Mouse (Mus musculus): ENCODE results near the gene Gse1. TPM values are rescaled to one million over a fixed set of nuclear protein-coding genes. Genes with fewer than 3 reads are reported as not detected.
A peak's percentile ranks its signal among the peaks of the same experiment; 100 is the strongest.

Gene Gse1
- total and polyA plus RNA-seq, 3 experiments, result 23.6 to 128 (median 66.9) TPM

GRCm38 (mm10) chr8:120474496-120475235, 246.4 kb downstream of the Gse1 start:
- peaks cover 40 to 60% of the 10 kb centered on the region in 2 experiments for H3K4me1 ChIP-seq (ENCODE audit: control insufficient read depth in 1 of 2, insufficient read depth in 2 of 2, low read length in 2 of 2)
- H3K27ac ChIP-seq (ENCODE audit: control insufficient read depth, low read depth, low read length), result peak overlapping the region; percentile 91
- no peaks in the 10 kb centered on the region for H3K27me3 ChIP-seq (ENCODE audit: control insufficient read depth in 1 of 2, insufficient read depth in 2 of 2, low read length in 2 of 2)
- TF ChIP-seq ZNF384 (IDR thresholded peaks at IDR 0.05; ENCODE audit: low read depth, low read length) (no peak), CHD1 (IDR thresholded peaks at IDR 0.05; ENCODE audit: low read depth, low read length) (no peak), ZC3H11A (IDR thresholded peaks at IDR 0.05; ENCODE audit: low read depth, low read length) (no peak), NRF1 (IDR thresholded peaks at IDR 0.05; ENCODE audit: insufficient read depth, low read depth, low read length, poor library complexity, severe bottlenecking) (no peak), RCOR1 (IDR thresholded peaks at IDR 0.05; ENCODE audit: low read depth, low read length) (peak; percentile 69; the same call in 1 of the 2 replicates), KAT2A (conservative IDR thresholded peaks at IDR 0.05; ENCODE audit: low read depth, low read length) (no peak), ETS1 (IDR thresholded peaks at IDR 0.05; ENCODE audit: low read depth, low read length) (peak; percentile 50; the same call in 1 of the 2 replicates), E2F4 (IDR thresholded peaks at IDR 0.05; ENCODE audit: borderline replicate concordance, low read depth, low read length) (no peak), USF2 (IDR thresholded peaks at IDR 0.05; ENCODE audit: borderline replicate concordance in 1 of 2, insufficient read depth in 1 of 2, low read depth in 1 of 2, low read length in 2 of 2) (no peak), USF1 (IDR thresholded peaks at IDR 0.05; ENCODE audit: low read depth, low read length) (no peak), ZKSCAN1 (IDR thresholded peaks at IDR 0.05; ENCODE audit: low read depth, low read length) (no peak), MAFK (IDR thresholded peaks at IDR 0.05; ENCODE audit: borderline replicate concordance, low read depth, low read length) (no peak), CTCF (IDR thresholded peaks at IDR 0.05 in 2 of 3, conservative IDR thresholded peaks at IDR 0.05 in 1 of 3; ENCODE audit: control insufficient read depth in 1 of 3, insufficient read depth in 1 of 3, low read depth in 2 of 3, low read length in 3 of 3, poor library complexity in 1 of 3, severe bottlenecking in 1 of 3) (no peak), UBTF (IDR thresholded peaks at IDR 0.05; ENCODE audit: borderline replicate concordance, insufficient read depth, low read depth, low read length) (no peak), POLR2A (IDR thresholded peaks at IDR 0.05; ENCODE audit: control insufficient read depth in 1 of 2, insufficient read depth in 1 of 2, low read depth in 1 of 2, low read length in 2 of 2, poor library complexity in 1 of 2) (no peak), NELFE (IDR thresholded peaks at IDR 0.05; ENCODE audit: low read depth, low read length) (no peak), SMC3 (IDR thresholded peaks at IDR 0.05; ENCODE audit: low read depth, low read length) (no peak), HCFC1 (IDR thresholded peaks at IDR 0.05; ENCODE audit: low read depth, low read length) (no peak), TAL1 (IDR thresholded peaks at IDR 0.05; ENCODE audit: low read length) (peak; percentile 43), MAZ (IDR thresholded peaks at IDR 0.05; ENCODE audit: low read depth, low read length) (no peak; the same call in 1 of the 2 replicates), TBP (IDR thresholded peaks at IDR 0.05; ENCODE audit: low read depth, low read length) (no peak), MXI1 (IDR thresholded peaks at IDR 0.05; ENCODE audit: low read depth, low read length) (no peak; the same call in none of the 2 replicates), GABPA (IDR thresholded peaks at IDR 0.05; ENCODE audit: low read depth, low read length) (no peak), SIN3A (IDR thresholded peaks at IDR 0.05; ENCODE audit: low read length) (0 out of 2 replicates have a peak, but pooled peaks have one; percentile 28), MYB (IDR thresholded peaks at IDR 0.05; ENCODE audit: low read depth, low read length) (no peak), EP300 (IDR thresholded peaks at IDR 0.05; ENCODE audit: low read depth in 1 of 2, low read length in 2 of 2) (peak; percentile 64 to 83), GATA1 (IDR thresholded peaks at IDR 0.05; ENCODE audit: low read depth, low read length) (peak; percentile 91), BHLHE40 (IDR thresholded peaks at IDR 0.05; ENCODE audit: borderline replicate concordance, low read depth, low read length) (no peak), TCF12 (IDR thresholded peaks at IDR 0.05; ENCODE audit: low read depth, low read length) (peak; percentile 58), POLR2AphosphoS5 (IDR thresholded peaks at IDR 0.05; ENCODE audit: borderline replicate concordance, low read depth, low read length) (no peak), MEF2A (IDR thresholded peaks at IDR 0.05; ENCODE audit: extremely low read depth, insufficient replicate concordance, low read depth, low read length, poor library complexity, severe bottlenecking) (no peak), POLR2AphosphoS2 (IDR thresholded peaks at IDR 0.05; ENCODE audit: low read length) (no peak), JUND (IDR thresholded peaks at IDR 0.05; ENCODE audit: low read depth, low read length) (no peak), MAX (IDR thresholded peaks at IDR 0.05; ENCODE audit: low read length) (no peak), MYC (IDR thresholded peaks at IDR 0.05; ENCODE audit: low read depth, low read length) (0 out of 2 replicates have a peak, but pooled peaks have one; percentile 25), RAD21 (IDR thresholded peaks at IDR 0.05; ENCODE audit: low read depth, low read length) (no peak)

More at GRCm38 (mm10) chr8:120474496-120475235, 246.4 kb downstream of the Gse1 start:
- no peaks in the 10 kb centered on the region for H3K9me3 ChIP-seq (replicated peaks; ENCODE audit: insufficient read depth, low read length)
- peak; percentile 75 for DNase-seq (ENCODE audit: low read depth, low spot score)
- H3K4me3 ChIP-seq (ENCODE audit: control insufficient read depth in 1 of 2, insufficient read depth in 1 of 2, low read depth in 2 of 2, low read length in 2 of 2), result no peak overlapping the region
- peaks cover 7% of the 10 kb centered on the region for H3K79me2 ChIP-seq (ENCODE audit: control insufficient read depth, insufficient read depth, low read length, poor library complexity)
- H3K36me3 ChIP-seq (ENCODE audit: control insufficient read depth in 1 of 2, insufficient read depth in 2 of 2, low read length in 2 of 2), result peaks cover 0 to 51% of the 10 kb centered on the region in 2 experiments; a peak in 2 of 4 replicates
- peak overlapping the region; percentile 69 for H3K9ac ChIP-seq (ENCODE audit: control insufficient read depth, low read depth, low read length, poor library complexity, severe bottlenecking)

Data from MEL (cell line).